Mouse (Mus musculus) layer of hippocampus, adult 9-11 months (tissue): ENCODE data around the gene Itgav.

Experiments used
- DNase-seq: peaks from one replicate; pipeline ENCODE4 v3.0.0; 2022

Itgav gene

DNA sequence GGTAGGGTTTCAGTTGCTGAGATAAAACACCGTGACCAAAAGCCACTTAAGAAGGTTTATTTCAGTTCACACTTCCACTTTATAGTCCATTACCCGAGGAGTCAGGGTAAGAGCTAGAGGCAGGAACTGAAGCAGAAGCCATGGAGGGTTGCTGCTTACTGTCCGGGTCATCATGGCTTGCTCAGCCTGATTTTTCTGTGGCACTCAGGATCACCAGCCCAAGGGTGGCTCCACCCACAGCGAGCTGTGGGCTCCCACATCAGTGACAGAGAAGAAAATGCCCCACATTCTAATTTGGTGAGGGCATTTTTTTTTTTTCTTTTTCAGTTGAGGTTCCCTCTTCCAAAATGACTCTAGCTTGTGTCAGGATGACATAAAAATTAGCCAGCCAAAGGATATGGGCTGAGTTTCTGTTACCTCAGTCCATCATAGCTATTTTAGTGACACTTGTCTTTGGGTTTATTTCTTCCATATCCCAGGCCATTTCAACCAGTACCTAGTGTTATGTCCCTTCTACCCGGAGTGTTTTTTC is 30.2 kb downstream of the Itgav start:
- no peak for DNase-seq

DNA sequence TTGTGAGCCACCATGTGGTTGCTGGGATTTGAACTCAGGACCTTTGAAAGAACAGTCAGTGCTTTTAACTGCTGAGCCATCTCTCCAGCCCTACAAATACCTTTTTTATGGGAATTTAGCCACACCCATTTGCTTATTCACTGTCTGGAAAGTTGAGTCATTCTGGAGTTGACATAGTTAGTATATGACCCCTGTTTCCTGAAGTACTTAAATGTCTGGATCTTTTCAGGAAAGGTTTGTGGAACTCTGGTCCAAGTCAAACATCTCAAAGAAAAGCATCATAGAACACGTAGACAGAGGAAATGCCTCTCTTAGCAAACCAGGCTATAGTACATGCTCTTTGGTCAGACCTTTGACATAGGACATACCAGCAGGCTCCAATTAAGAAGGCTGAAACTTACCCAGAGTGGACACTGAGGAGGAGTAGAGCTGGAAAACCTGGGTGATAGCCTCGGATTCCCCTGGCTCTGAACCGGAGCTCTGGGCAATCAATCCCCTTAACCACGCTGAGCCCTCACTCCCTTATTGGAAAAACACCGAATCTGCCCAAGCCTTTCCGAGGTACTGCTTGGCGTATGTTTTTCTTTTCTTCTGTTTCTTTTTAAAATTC is 34.5 kb downstream of the Itgav start:
- DNase-seq = no peak

DNA sequence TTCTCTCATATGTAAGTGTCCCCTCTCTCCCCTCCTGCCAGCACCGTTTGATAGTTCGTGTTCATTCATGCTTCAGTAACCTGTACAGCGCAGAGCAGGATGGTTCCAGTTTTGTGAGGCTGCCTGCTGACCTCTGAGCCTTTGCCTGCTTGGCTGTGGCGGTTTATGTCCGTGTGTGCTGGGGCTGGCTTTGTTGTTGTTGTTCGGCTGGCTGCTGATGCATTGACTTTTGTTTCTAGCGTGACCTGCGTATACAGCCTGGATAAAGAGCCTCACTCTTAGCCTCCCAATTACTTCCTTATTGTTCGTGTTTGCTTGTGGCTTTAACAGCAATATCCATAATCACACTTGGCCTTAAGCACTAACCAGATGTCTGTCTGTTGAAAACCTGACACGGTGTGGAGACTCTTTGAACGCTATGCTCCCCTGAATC is 35.0 kb downstream of the Itgav start:
- no peak for DNase-seq

- DNase-seq = no peak
Observed at GRCm38 (mm10) chr2:83759667-83760066, 35.5 kb downstream of the Itgav start.

DNA sequence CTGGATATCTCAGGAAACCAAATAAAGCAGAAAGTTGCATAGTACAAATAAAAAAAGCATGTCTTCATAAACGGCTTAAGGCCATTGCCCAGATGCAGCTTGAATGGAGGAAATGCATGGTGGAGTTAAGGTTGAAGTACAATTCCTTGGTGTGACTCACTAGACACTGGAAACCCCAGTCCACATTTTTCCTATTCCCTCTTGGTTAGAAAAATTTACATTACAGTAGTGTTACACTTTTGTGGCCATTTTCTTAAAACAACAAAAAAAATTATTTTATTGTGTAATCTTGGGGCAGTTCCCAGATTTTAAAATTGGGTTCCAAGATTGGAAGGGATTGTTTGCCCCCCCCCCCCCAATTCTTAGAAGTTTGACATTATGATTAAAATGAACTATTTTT is 35.9 kb downstream of the Itgav start:
- no peak for DNase-seq

- DNase-seq = peak; percentile 38
Observed at GRCm38 (mm10) chr2:83761506-83761905, 37.3 kb downstream of the Itgav start.

- no peak for DNase-seq
Observed at GRCm38 (mm10) chr2:83762106-83762855, 38.1 kb downstream of the Itgav start.

DNA sequence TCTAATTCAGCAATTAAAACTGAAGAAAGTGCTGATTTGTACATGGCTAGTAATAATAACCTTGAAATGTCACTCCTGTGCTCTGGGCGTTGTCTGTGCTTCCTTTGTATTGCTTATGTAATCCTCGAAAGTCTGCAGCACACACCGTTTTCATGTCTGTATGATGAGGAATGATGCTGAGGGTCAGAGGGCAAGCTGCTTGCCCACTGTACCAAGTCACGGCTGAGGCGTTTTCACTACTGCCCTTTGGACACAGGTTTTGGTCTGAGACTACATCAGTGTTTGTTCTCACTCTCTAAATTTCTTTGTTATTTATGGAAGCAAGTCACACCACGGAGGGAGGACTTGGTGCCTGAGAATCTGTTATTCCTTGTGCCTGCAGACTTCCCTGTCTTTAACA is 41.9 kb downstream of the Itgav start:
- no peak for DNase-seq

DNA sequence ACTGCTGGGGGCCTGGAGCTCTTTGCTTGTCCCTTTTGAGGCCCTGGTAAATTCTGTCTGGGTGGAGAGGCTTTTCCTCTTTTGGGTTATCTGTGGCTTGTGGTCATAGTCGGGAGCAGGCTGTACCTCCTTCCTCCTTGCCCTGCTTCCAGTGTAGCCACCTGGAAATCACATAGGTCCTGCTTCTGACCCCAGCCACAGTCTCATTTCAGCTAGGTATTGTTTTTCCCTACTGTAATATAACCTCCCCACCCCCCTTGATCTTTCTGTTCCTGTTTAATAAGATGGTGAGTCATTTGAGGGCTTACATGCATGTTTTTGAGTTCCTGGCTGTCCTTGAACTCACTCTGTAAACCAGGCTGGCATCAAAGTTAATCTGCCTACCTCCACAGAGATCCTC is 42.7 kb downstream of the Itgav start:
- no peak for DNase-seq

- DNase-seq = no peak
Observed at GRCm38 (mm10) chr2:83768311-83769047, 44.3 kb downstream of the Itgav start.

DNA sequence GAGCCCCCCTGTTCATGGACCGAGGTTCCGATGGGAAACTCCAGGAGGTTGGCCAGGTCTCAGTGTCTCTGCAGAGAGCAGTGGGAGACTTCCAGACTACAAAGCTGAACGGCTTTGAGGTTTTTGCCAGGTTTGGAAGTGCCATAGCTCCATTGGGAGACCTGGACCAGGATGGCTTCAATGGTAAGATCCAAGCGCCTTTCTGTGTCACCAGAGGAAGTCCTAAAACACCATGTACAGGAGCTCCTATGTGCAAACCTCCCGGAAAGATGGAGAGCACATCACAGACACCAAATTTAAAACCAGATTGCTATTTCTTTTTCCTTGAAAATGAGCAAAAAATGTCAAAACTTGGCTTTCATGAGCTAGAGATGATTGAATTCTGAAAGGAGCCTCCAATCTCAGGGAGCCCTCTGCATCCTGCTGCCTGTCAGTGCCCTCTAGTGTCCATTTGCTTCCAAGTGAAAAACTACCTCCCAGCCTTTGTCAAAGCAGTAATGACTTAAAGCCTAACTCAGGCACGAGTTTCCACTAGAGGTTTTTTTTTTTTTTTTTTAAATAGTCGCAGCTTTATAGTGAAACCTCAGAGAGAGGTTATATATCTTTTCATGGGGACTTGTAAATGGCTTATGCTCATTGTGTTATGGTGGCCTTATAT is 47.1 kb downstream of the Itgav start:
- DNase-seq = peak; percentile 59

DNA sequence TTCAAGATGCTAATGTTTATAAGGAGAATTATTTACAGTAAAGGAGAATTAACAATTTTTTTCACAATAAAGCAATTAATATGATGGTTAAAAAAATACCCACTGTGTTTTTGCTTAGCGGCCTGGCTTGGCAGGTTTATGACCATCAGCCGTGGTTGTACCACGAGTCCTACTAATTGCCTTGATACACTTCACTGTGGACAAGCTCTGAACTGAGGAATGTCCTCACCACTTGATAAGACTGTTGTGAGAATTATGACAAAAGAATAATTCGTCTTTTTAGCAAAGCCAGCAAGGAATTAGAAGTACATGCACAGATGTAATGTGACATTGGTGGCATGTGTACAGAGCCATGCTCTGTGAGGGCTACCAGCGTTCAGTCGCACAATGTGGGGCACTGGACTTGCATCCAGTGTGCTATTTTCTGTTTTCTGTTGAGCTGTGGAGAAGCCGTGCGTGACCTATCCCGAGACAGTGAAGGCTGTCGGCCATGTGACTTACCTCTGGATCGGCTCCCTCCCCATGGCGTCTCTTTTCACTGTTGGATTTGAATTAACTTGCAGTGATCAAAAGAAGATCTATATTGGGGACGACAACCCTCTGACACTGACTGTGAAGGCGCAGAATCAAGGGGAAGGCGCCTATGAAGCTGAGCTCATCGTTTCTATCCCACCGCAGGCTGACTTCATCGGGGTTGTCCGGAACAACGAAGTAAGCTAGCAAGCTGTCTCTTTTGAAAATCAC is 67.3 kb downstream of the Itgav start:
- no peak for DNase-seq

- no peak for DNase-seq
Observed at GRCm38 (mm10) chr2:83792102-83792501, 67.9 kb downstream of the Itgav start.

GRCm38 (mm10) chr2:83795766-83796165 is 71.6 kb downstream of the Itgav start:
- DNase-seq = no peak

DNA sequence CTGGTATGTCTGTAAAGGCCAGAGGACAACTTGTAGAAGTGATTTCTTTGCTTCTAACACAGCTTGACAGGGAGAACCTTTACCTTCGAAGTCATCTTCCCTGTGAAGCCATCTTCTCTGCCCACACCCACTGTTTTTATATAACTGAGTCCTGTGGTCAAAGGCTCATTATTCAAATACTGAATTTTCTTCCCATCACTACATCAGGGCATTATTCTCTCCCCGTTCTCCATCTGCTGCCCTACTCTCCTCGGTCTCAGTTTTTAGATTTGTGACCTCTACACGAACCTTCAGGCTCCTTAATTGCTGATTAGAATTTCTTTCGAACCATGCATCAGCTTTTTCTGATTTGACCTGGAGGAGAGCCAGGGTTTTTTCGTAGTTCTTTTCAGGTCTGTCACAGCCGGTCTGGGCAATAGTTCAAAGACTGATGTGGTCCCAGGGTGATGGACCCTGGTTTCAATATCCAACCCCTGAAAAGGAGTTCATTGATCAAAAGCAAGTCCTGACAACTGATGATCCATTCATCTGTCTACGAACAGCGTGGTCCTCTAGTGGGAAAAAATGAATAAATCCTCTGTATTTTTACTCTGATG is 73.8 kb downstream of the Itgav start:
- DNase-seq = no peak

DNA sequence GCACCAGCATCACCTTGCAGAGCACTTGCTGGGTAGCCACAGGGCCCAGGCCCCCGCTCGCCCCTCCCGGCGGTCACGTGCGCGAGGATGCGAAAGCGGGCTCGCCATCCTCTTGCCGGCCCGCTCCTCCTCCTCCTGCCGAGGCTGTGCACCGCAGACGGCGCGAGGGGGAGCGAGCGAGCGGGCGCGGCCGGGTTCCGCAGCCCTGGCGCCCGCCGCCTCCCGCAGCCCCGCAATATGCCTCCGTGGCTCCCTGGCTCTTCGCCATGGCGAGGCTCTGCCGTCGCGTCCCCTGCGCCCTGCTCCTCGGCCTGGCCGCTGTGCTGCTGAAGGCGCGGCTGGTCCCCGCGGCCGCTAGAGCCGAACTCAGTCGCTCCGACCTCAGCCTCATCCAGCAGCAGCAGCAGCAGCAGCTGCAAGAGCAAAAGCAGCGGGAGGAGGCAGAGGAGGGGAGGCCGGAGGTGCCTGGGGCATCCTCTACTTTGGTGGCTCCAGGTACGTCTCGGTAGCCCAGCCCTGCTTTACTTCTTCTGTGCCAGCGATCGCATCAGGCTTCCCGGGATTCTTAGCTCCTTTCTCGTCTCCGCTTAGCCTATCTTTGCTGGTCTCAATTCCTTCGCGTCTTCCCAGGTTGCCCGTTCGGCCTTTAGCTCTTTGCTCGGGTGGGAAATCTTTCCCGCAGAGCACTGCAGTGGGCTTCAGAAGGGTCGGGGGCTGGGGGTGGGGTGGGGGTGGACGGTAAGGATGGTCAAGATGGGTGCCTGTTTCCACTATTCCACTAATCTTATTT is 88.5 kb downstream of the Itgav start, which contains the start of gene Fam171b:
Gene Fam171b, plus strand, starts transcription at position 154 of the 790 bp plus-strand sequence.
- peak; percentile 89 for DNase-seq

DNA sequence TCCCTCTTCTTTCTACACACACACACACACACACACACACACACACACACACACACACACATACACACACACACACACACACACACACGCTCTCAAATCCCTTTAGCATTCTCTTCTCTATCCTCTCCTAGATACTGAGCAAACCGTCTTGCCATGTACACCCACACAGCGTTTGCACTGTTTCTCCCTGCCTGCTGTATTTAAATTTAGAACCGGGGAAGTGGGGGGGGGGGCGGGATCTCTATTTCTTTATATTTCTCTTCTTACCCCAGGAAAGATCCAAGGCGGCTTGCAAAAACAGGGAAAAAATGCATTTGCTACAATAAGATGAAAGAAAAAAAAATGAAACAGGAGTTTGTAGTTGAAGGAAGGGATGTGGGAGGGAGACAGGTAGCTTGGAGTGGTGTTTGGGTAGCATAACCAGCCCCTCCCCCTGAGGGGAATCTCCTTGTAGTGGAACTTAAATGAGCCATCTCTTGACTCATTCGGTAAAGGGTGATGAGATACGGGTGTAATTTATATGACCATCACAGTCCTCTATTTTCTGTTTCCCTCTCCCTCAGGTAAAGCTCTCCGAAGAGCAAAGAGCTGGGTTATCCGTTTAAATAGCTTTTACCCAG is 89.2 kb downstream of the Itgav start:
- peak; percentile 64 for DNase-seq

GRCm38 (mm10) chr2:83814009-83814408 is 89.8 kb downstream of the Itgav start:
- peak; percentile 69 for DNase-seq

GRCm38 (mm10) chr2:83816147-83816546 is 92.0 kb downstream of the Itgav start:
- DNase-seq = no peak

DNA sequence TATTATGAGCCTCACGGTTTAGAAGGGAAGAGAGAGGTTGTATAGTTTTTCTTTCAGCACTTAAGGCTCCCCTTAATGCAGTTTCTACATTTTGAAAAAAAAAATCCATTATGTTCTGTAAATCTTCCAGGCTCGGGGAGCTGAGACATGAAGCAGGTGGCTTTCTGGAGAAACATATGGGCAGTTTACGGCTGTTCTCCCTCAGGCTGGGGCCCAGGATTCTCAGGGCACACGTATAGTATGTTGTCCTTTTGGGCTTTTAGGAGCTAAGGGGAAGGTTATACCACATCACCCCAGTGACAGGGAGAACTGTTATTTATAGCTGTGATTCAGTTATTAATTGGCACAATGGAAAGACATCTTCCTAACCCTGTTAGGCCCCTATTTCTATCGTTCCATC is 101.0 kb downstream of the Itgav start:
- no peak for DNase-seq
